Mouse (Mus musculus) heart, adult 11 months (tissue): ENCODE results near the gene Ets1.

Experiments
- DNase-seq: peaks from one replicate; pipeline ENCODE4 v3.0.0; 2022

The Ets1 gene

DNA sequence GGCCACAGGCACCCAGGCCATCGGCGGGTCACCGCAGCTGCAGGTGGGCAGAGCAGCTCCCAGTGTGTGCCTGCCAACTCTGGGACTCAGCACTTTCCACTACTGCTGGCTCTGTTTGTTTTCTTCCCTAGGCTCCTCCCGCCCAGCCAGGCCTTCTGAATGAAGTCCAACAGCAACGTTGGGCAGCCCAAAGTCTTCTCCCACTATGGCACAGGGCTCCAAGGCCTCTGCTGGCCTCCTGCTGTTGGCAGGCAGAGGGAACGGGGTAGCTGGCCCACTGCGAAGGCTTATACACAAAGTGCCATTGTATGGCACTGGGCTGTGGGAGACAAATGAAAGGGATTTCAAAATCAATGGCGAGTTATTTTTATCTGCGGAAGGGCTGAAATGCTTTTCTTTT, 128.4 kb downstream of the Ets1 start:
- DNase-seq = peak; percentile 92

DNA sequence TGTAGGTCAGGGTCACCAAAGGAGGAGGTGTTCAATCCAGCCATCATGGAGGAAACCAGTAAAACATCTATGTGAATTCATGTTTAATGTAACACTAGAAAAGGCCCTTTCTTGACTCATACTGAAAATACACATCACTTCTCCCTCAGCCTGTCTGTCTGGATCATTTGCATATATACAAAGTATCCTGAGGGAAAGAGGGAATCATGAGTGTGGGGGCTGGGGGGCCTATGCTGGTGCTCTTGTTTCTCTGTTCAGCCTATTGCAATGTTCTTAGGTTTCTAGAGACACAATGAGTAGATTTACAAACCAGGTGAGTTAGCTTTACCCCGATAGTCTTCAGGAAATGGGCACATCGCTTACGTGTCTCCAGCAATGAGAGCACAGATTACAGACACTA, 129.1 kb downstream of the Ets1 start:
- DNase-seq = no peak

DNA sequence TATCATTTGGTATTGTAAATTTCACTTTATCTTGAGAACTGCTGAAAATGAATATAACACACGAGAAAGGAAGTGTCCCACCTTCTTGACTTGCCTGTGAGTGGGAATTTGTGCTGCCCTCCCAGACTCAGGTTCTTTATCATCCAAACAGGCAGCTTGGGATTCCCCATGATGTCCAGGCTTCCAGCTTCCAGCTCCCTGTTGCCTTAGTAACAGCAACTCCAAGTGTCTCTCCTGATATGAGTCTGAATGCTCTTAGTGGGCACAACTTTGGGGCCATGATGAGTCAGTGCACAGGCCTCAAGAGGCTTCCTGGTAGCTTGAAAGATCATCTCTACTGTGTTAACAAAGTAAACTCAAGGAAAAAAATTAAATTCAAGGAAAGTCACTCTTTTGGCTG, 142.8 kb downstream of the Ets1 start:
- DNase-seq = peak; percentile 55

GRCm38 (mm10) chr9:32782391-32783092, 146.5 kb downstream of the Ets1 start:
- DNase-seq = peak; percentile 91

GRCm38 (mm10) chr9:32787091-32787490, 151.1 kb downstream of the Ets1 start:
- peak; percentile 97 for DNase-seq

DNA sequence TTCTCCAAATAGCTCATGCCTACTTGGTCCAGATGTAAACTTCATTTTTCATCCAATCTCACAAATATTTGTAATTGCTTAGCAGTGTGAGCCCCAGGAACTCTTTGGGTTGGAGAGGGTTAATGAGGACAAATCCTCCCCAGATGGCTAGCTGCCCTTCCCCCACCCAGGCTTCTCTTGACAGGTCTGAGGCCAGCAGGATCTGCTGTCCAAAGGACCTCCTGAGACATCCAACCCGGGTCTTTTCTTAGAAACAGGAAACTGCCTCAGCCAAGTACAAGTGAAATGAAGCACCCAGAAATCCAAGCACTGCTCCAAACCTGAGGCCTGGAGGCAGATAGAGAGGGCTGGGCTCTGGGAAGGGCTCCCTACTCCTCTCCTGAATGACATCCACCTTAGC, 151.6 kb downstream of the Ets1 start:
- peak; percentile 98 for DNase-seq

DNA sequence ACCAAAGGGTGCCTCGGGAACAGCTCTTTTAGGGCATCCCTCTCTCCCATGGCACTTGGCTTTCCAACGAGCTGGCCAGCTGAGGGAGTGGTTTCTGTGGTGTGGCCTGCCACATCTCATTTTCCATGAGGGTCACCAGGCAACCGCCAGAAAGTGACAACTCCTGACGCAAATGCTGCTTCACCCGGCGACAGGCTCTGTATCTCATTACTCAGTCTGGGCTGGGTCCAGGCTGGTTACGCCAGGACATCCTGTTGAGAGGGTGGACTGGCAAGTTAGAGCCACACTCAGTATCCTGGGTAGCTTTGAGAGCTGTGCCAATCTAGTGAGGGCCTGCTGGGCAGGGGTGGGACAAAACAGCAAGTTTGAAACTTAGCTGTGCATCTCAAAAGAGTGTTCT, 153.3 kb downstream of the Ets1 start:
- peak; percentile 93 for DNase-seq

DNA sequence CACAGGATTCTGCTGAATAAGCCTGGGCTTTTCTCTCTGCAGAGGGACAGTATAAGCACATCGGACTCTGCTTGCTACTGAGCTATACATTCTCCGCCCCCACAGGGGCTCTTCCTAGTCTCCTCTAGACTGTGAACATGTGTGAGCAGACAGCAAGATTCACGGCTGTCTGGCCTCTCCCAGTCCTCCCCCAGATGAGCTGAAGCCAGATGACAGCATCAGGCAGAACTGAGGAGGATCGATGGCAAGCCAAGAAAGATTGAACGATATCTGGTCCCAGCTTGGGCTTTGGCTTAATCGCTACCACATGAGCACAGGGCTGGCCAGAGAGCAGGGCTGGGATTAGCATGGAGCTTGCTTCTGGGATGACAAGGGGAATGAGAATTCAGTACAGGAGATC, 155.7 kb downstream of the Ets1 start:
- DNase-seq = peak; percentile 96

- peak; percentile 11 for DNase-seq
Observed at GRCm38 (mm10) chr9:32798171-32798570, 162.2 kb downstream of the Ets1 start.

- no peak for DNase-seq
Observed at GRCm38 (mm10) chr9:32806106-32806505, 170.1 kb downstream of the Ets1 start.
